Comparison of ENCODE assay signal across 8 mouse cellular contexts in the genomic region with DNA sequence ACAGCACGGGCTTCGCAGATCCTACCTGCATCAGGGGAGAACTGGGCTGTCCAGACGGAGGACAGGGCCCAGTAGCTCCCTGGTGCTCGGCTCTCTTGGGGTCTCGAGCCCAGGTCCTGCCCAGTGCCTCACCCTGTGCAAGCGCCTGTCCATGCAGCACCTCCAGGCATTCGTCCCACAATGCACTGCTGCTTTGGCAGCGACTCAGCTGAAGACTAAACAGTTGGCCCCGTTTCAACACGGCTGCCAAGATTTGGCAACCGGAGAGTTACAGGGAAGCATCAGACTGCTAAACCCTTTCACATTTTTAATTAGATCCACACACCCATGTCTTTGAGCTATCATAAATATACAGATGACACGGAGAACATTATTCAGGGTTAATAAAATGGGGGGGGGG.
DNase-seq lines count a peak whose midpoint lies in the region; ATAC-seq lines count a peak whose summit lies in the region.

No protein-coding gene starts in this region.

- peak; percentile 84; the same call in 1 of the 2 replicates for ATAC-seq in hindbrain, embryonic 14.5 days (ENCODE audit: low FRiP score)
- peak; percentile 77 for ATAC-seq in midbrain, embryonic 15.5 days (replicated peaks)

- no peak overlapping the region for H3K27ac ChIP-seq in hindbrain, embryonic 14.5 days
- peak overlapping the region; percentile 65 for H3K27ac ChIP-seq in midbrain, embryonic 15.5 days

- no peak overlapping the region for H3K4me2 ChIP-seq in hindbrain, embryonic 14.5 days (replicated peaks)
- no peak overlapping the region for H3K4me2 ChIP-seq in midbrain, embryonic 15.5 days

- H3K27me3 ChIP-seq in hindbrain, embryonic 14.5 days (ENCODE audit: control insufficient read depth, insufficient read depth, low read length): no peaks in the 10 kb centered on the region
- no peaks in the 10 kb centered on the region for H3K27me3 ChIP-seq in midbrain, embryonic 15.5 days (replicated peaks)

- no peaks in the 10 kb centered on the region for H3K36me3 ChIP-seq in hindbrain, embryonic 14.5 days (replicated peaks; ENCODE audit: control insufficient read depth, insufficient read depth)
- no peaks in the 10 kb centered on the region for H3K36me3 ChIP-seq in midbrain, embryonic 15.5 days (replicated peaks)

- no peak overlapping the region for H3K9ac ChIP-seq in hindbrain, embryonic 14.5 days
- H3K9ac ChIP-seq in midbrain, embryonic 15.5 days: no peak overlapping the region

- H3K4me3 ChIP-seq in hindbrain, embryonic 14.5 days (replicated peaks; ENCODE audit: low read length): no peak overlapping the region
- no peak overlapping the region for H3K4me3 ChIP-seq in midbrain, embryonic 15.5 days

- DNase-seq in testis, postnatal 10 days (ENCODE audit: low spot score): peak; percentile 69
- DNase-seq in testis, postnatal 14 days (ENCODE audit: low spot score): no peak
- peak; percentile 26 for DNase-seq in fat pad, adult 2 months (ENCODE audit: extremely low read depth, low read depth, low spot score)
- DNase-seq in hindbrain, embryonic 14.5 days (ENCODE audit: low spot score): peak; percentile 90
- peak; percentile 52 to 67 for DNase-seq in left cerebral cortex, adult 18-20 months (ENCODE audit: low spot score in 2 of 2)
- DNase-seq in embryo, embryonic 9.5 days (ENCODE audit: extremely low spot score): no peak
- no peak for DNase-seq in thymus, postnatal 4 days

- H3K4me1 ChIP-seq in hindbrain, embryonic 14.5 days (replicated peaks; ENCODE audit: control insufficient read depth, insufficient read depth, low read length): 0 out of 2 replicates have a peak, but pooled peaks cover 6% of the 10 kb centered on the region
- H3K4me1 ChIP-seq in midbrain, embryonic 15.5 days: peaks cover 42% of the 10 kb centered on the region

- 57% methylated on average over 12 of the region's 12 CpGs for WGBS in hindbrain, embryonic 14.5 days
- WGBS in midbrain, embryonic 15.5 days: 54% methylated on average over 12 of the region's 12 CpGs

- H3K9me3 ChIP-seq in hindbrain, embryonic 14.5 days (ENCODE audit: control insufficient read depth, low read length): no peaks in the 10 kb centered on the region
- H3K9me3 ChIP-seq in midbrain, embryonic 15.5 days: no peaks in the 10 kb centered on the region

Comparison
In these comparisons a context has a peak if more than half of its experiments do, and no peak if none do; other contexts are left out.
1. DNase-seq: peak in testis, postnatal 10 days (single experiment), fat pad, adult 2 months (single experiment), hindbrain, embryonic 14.5 days (single experiment) and left cerebral cortex, adult 18-20 months (2 of 2); none in testis, postnatal 14 days (single experiment), embryo, embryonic 9.5 days (single experiment) and thymus, postnatal 4 days (single experiment).